Mouse (Mus musculus): Measurements from ENCODE around the gene Slc8a2. TPM values are rescaled to one million over a fixed set of nuclear protein-coding genes. Genes with fewer than 3 reads are reported as not detected.

Gene Slc8a2
- polyA plus RNA-seq, 1 experiment: 0.01 TPM

DNA sequence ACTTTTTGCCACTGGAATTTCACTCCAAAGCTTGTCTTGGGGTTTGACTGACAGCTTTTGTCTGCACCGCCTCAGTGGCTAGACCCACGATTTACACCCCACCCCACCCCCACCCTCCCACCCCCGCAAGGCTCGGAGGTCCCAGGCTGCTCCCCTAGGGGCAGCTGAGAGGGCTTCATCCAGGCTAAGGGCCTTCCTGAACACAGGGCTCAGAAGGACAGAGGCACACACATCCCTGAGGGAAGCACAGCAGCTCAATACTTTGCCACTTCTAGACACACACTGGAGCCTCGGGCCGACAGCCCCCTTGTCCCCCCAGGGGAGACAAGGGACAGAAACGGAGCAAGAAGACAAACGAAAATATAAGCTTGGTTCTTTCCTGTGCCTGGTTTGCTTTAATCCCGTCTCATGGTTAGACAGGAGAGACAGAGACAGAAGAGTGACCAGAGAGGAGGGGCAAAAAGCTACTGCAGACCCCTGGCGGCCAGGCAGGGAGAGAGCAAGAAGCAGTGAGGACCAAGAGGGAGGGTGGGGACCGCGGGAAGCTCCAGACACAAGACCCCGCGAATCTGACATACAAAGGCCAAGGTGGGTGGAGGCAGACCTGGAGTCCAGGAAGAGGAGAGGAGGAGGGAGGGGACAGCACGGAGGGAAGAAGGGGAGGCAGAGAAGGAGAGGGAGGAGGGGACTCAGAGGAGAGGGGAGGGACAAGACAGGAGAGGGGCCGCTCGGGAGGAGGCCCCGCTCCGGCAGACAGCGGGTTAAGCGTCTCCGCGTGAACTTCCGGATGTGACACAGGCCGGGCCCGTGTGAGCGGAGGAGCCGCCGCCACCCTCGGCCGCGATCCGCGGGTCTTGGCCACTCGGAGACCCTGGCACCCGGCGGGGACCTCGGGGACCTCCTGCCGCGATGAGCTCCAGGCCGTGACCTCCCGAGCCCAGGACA lies 45.2 kb downstream of the Slc8a2 start, which contains the start of gene Meis3:
TSS of gene Meis3 (plus strand) at position 494 of the 945 bp plus-strand sequence.
- TF ChIP-seq GATA1 (IDR thresholded peaks at IDR 0.05; ENCODE audit: low read length): no peak

DNA sequence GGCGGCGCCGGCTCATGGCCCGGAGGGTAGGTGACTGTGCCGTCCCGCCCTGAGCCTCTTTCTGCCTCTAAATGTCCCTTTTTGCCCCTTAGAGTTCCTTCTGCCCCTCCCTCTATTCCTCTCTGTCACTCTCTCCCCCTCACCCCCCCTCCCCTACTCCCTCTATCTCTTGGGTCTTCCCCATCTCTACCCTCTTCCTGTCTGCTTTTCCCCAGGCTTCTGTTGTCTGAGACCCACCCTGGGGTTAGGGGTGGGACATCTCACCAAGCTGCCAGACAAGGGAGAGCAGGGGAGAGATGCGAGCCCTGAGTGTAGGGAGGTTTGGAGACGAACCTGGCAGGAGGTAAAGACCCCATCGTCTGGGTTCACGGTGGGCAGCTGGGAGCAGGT lies 45.9 kb downstream of the Slc8a2 start:
- no peak for TF ChIP-seq GATA1 (IDR thresholded peaks at IDR 0.05; ENCODE audit: low read length)

DNA sequence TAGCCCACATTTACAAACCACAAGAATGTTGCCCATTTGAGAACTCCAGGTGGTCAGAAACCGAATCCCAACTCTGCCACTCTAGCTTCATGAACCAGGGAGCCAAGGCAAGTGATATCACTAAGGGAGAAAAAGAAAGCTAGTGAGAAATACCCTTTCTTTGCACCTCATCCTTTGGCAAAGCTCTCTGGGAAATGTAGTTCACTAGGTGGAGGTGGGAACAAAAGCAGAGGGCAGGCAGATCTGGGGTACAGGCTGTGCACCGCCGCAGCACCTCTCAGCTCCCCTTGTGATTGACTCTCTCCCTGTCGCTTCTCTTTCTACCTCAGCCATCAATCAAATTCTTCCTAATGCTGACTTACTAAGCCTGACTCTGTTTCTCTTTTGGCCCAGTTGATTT lies 48.5 kb downstream of the Slc8a2 start:
- no peak for TF ChIP-seq GATA1 (IDR thresholded peaks at IDR 0.05; ENCODE audit: low read length)

DNA sequence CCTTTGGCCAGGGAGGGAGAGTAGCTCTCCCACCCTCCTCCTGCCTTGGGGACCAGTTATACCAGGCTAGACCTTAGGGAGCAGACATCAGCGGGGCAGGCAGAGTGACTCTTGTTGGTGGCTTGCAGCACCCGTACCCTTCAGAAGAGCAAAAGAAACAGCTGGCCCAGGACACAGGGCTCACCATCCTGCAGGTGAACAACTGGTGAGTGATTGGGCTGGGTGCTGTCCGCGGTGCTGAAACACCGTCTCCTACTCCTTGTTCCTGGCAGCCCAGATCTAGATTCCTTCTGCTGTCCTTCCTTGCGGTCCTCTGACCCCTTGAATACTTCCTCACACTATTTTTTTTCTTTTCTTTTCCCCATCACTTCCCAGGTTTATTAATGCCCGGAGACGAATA lies 54.0 kb downstream of the Slc8a2 start:
- TF ChIP-seq GATA1 (IDR thresholded peaks at IDR 0.05; ENCODE audit: low read length): no peak

DNA sequence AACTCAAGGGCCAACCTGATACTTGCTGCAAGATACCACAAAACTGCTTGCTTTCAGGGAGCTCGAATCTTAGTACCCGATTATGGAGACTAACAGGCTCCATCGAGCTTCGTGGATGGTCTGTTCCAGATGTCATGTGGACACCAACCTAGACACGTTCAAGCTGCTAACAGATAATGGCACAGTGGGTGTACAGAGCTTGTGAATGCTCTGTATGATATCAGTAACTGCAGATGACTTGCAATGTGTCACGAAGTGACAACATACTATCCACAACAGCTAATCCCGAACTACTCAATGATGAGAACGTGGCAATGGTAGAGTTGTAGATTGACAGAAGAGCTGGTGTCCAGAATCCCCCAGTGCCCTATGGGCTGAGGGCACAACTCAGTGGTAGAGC lies 57.9 kb downstream of the Slc8a2 start:
- TF ChIP-seq GATA1 (IDR thresholded peaks at IDR 0.05; ENCODE audit: low read length): no peak

DNA sequence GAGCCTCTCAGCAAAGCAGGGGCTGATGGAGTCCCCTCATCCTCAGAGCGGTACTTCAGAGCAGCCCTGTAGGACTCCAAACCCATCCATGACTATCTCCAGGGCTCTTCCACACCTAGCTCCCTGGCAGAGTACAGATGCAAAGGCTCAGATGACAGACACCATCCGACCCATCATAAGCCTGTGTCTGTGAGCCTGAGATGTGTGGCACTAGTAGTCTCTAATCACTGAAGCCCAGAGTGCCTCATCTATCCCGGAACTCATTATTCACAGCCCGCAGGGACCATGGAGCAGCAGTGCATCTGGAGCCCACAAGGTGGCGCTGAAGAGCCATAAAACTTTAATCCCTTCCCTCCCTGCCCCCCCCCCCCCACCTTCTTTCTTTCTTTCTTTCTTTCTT lies 62.7 kb downstream of the Slc8a2 start:
- no peak for TF ChIP-seq GATA1 (IDR thresholded peaks at IDR 0.05; ENCODE audit: low read length)

DNA sequence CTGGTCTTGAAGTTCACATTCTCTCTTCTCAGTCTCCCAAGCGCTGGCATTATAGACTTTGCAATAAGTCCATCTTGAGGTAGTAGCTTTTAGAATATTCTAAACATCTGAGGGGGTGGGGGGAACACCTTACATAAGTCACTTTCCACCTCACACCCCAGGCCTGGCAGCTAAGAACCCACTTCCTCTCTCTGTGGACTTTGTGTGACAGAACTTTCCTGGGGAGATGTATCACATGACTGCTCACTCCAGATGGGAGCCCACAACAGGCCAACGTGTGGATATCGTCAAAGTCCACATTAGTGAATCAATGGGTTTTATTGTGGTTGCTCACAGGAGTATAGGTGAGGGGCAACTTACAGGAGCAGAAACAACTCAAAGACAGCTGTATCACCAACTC lies 64.1 kb downstream of the Slc8a2 start:
- TF ChIP-seq GATA1 (IDR thresholded peaks at IDR 0.05; ENCODE audit: low read length): no peak

DNA sequence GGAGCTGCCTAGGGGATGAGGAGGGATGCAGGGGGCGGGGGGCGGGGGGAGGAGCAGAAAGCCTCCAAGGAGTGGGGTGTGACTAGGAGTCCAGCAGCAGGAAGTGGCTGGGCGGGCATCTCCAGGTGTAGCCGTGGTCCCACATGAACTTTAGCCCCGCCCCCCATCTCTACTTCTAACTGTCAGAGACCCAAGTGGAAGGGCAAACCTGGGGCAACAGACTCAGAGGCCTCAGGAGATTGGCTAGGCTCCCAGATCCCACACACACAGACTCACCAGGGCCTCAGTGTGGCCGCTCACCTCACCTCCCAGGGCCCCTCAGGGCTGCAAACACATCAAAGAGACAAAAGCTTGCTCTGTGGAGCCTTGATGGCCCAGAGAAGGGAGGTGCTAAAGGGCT lies 67.0 kb downstream of the Slc8a2 start:
- TF ChIP-seq GATA1 (IDR thresholded peaks at IDR 0.05; ENCODE audit: low read length): no peak

DNA sequence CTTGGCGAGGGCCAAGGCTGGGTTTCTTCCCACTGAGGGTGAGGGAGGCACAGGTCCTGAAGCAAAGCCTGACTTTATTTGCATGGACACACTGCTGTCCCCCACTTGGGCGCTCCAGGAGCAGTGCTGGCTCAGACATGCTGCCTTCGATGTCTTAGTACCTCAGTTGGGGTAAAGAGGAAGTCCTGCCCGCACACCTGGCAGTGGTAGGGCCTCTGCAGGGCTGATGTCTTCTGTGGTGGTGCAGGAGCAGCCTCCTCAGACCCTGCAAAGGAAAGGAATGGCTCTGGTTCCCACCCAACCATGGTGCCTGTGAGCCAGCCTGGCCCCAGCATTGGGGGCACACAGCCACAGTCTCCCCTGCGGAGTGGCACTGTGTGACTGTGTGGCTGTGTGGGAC lies 67.5 kb downstream of the Slc8a2 start:
- TF ChIP-seq GATA1 (IDR thresholded peaks at IDR 0.05; ENCODE audit: low read length): no peak

DNA sequence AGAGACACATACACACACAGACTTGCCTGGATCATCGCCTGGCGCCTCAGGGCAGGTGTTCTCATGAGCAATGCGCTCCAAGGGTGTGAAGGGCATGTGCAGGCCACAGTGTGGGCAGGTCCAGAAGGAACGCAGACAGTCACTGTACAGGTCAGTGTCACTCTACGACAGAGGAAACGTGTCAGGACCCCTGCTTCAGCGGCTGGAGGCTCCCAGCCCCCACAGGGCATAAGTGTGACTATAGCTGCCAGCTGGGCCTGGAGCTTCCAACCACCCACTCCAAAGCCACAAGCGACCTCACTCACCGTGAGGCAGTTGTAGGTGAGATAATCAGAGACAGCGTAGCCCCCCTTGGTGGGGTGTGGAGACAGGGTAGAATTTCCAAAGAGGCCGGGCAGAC lies 68.9 kb downstream of the Slc8a2 start:
- TF ChIP-seq GATA1 (IDR thresholded peaks at IDR 0.05; ENCODE audit: low read length): no peak

DNA sequence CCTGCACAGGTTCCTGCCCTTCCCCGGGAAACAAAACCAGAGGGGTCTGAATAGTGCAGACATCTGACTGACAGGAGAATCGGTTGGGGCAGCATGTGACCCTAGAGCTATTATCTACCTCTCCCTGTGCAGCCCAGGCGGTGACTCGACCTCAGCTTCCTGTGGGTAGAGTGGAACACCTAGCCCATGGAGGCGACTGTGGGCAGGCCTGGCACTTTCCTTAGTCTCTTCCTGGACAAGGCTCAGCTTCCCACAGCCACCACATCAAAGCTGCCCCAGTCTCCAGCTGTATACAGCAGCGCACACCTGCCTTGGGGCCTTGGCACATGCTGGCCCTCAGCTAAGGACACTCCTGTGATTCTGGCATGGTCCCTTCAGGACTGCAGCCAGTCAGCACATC lies 71.5 kb downstream of the Slc8a2 start:
- TF ChIP-seq GATA1 (IDR thresholded peaks at IDR 0.05; ENCODE audit: low read length): no peak

DNA sequence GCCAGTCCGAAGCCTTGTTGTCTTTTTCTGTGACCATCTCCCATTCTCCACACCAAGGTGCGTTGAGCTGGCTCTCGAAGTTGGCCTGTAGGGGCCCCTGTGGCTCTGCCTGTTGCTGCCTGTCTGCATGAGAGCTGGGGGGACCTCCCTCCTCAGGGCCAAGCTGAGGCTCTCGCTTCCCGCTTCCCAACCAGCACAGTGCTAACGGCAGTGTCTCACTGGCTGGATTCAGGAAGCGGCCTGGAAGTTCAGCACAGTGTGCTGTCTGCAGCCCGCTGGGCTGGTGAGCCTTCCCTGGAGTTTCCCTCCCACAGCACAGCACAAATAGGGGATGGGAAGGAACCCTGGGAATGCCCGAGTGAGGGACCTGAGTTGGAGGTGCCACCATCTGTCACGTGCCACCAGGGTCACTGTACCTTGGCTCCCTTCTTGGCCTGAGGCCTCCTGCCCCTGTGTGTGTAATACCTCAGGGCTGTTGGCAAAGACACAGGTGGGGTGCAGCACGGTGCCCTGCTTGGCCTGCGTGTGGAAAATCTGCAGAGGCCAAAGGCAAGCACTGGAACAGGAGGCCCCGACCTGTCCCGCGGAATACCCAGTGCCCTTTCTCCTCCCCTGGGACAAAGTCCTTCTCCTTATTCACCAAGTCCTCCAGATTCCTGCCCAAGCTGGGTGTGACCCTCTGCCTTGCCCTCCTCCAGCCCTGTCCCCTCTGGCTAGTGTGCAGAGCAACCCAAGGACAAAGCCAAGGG lies 73.3 kb downstream of the Slc8a2 start:
- no peak for TF ChIP-seq GATA1 (IDR thresholded peaks at IDR 0.05; ENCODE audit: low read length)

DNA sequence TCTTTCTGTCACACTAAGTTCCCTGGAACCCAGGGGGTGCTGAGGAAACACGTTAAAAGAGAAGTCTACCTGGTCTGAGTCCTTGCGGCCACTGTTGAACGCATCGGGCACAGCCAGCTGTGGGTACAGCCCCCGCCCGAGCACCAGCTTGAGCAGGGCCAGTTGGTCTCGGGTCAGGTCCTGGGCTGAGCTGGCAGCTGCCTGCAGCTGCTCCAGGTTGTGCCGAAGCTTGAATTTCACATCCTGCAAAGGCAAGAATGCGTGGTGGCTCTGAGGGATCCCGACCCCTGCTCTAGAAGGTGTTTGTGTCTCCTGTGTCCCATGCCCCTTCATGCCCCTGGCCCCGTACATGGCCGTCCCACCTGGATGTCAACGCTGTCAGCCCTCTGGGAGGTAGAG lies 73.9 kb downstream of the Slc8a2 start:
- TF ChIP-seq GATA1 (IDR thresholded peaks at IDR 0.05; ENCODE audit: low read length): no peak

DNA sequence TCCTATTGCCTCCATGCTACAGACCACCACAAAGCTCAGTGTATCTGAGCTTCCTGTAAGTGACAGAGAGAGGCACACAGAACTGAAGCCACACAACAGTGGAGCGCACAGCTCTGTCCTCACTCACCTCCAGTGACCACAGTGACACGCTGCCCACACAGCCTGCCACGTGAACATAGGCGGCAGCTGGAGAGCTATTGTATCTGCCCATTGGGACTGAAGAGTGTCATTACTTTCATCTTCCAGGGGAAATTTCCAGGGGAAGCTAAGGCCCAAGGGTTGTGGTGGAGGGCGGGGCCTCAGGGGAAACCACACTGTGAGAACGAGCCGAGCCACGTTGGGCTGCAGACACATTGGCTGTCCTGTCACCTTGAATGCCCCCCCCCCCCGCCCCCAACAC lies 75.2 kb downstream of the Slc8a2 start:
- no peak for TF ChIP-seq GATA1 (IDR thresholded peaks at IDR 0.05; ENCODE audit: low read length)

DNA sequence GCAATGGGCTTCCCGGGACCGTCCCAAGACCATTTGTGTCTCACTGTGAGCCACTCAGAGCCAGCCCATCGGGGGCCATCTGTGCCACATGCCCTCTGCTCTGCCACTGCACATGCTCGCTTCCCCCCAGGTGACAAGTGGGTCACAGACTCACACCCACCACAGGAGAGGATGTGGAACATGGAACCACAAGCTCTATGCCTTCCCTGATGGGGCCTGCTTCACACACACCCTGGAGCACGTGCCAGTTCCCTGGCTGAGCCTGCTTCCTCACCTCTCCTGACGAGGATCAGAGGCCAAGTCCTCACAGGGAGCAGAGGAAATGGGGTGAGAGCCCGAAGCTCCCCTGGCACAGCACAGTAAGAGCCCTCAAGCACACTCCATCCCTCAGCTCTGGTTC lies 77.5 kb downstream of the Slc8a2 start:
- no peak for TF ChIP-seq GATA1 (IDR thresholded peaks at IDR 0.05; ENCODE audit: low read length)

DNA sequence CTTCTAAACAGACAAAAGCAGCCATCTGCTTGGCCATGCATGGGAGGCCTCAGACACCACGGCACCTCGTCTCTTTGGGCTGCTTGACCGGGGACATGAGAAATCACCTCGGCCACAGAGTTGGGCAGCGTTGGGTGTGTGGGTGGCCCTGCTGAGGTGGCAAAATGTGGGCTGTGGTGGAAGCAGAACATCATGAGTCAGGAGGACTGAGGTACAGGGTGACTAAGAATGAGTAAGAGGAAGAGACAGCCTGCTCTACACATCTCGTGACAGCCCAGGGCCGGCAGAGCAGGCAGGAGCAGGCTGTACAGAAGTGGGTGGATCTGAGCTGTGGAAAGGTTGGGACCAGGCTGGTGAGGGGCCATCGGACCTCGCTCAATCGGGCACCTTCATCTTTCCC lies 77.9 kb downstream of the Slc8a2 start:
- no peak for TF ChIP-seq GATA1 (IDR thresholded peaks at IDR 0.05; ENCODE audit: low read length)
